Mouse (Mus musculus): ENCODE data around the gene Phf11b. TPM values are rescaled to one million over a fixed set of nuclear protein-coding genes. Genes with fewer than 3 reads are reported as not detected.
"Not testable (repeated sequence)": the region's sequence is repeated elsewhere in the genome, so short reads cannot be mapped to it uniquely, and the experiment has no call there.

The Phf11b gene
- total and polyA plus RNA-seq, 2 experiments from 2014 or later: 0.59 TPM; not detected in 1

- WGBS: 67% methylated on average over 3 of the region's 3 CpGs
- ATAC-seq: not testable (repeated sequence)
These were observed 10.7 kb downstream of the Phf11b start for GRCm38 (mm10) chr14:59330499-59330898.

GRCm38 (mm10) chr14:59319970-59320369, 21.2 kb downstream of the Phf11b start:
- H3K27ac ChIP-seq; H3K4me2 ChIP-seq (ENCODE audit: low read depth, low read length); H3K9me3 ChIP-seq (ENCODE audit: low read length); H3K9ac ChIP-seq (replicated peaks; ENCODE audit: low read length); H3K4me1 ChIP-seq (ENCODE audit: insufficient read depth, low read length); H3K4me3 ChIP-seq (ENCODE audit: low read length); H3K36me3 ChIP-seq (ENCODE audit: insufficient read depth, low read length); DNase-seq (ENCODE audit: low spot score); ATAC-seq; H3K27me3 ChIP-seq (ENCODE audit: insufficient read depth, low read length): not testable (repeated sequence)
- 83% methylated on average over 6 of the region's 6 CpGs for WGBS

More at GRCm38 (mm10) chr14:59330499-59330898, 10.7 kb downstream of the Phf11b start:
- DNase-seq (ENCODE audit: low spot score): peak; percentile 39
- not testable (repeated sequence) for H3K9me3 ChIP-seq (ENCODE audit: low read length); H3K27ac ChIP-seq; H3K27me3 ChIP-seq (ENCODE audit: insufficient read depth, low read length); H3K4me3 ChIP-seq (ENCODE audit: low read length); H3K4me1 ChIP-seq (ENCODE audit: insufficient read depth, low read length); H3K36me3 ChIP-seq (ENCODE audit: insufficient read depth, low read length); H3K4me2 ChIP-seq (ENCODE audit: low read depth, low read length); H3K9ac ChIP-seq (replicated peaks; ENCODE audit: low read length)
- peak; percentile 52 for TF ChIP-seq CTCF (IDR thresholded peaks at IDR 0.05; ENCODE audit: low read depth)

GRCm38 (mm10) chr14:59319036-59319435, 22.1 kb downstream of the Phf11b start:
- not testable (repeated sequence) for DNase-seq (ENCODE audit: low spot score); H3K27ac ChIP-seq; ATAC-seq; H3K36me3 ChIP-seq (ENCODE audit: insufficient read depth, low read length); H3K9ac ChIP-seq (replicated peaks; ENCODE audit: low read length); H3K9me3 ChIP-seq (ENCODE audit: low read length); H3K4me2 ChIP-seq (ENCODE audit: low read depth, low read length); H3K4me3 ChIP-seq (ENCODE audit: low read length); H3K27me3 ChIP-seq (ENCODE audit: insufficient read depth, low read length); H3K4me1 ChIP-seq (ENCODE audit: insufficient read depth, low read length)
- WGBS: 94% methylated on average over 3 of the region's 3 CpGs

- 58% methylated on average over 1 of the region's 1 CpGs for WGBS
- H3K27me3 ChIP-seq (ENCODE audit: insufficient read depth, low read length); H3K9me3 ChIP-seq (ENCODE audit: low read length); H3K27ac ChIP-seq; H3K36me3 ChIP-seq (ENCODE audit: insufficient read depth, low read length); ATAC-seq; H3K4me1 ChIP-seq (ENCODE audit: insufficient read depth, low read length); DNase-seq (ENCODE audit: low spot score); H3K4me2 ChIP-seq (ENCODE audit: low read depth, low read length); H3K4me3 ChIP-seq (ENCODE audit: low read length); H3K9ac ChIP-seq (replicated peaks; ENCODE audit: low read length): not testable (repeated sequence)
These were observed 43.8 kb downstream of the Phf11b start, which contains the start of gene Phf11a for GRCm38 (mm10) chr14:59297391-59297790. Gene Phf11a, minus strand, starts transcription at chr14:59297522.

GRCm38 (mm10) chr14:59291769-59292168, 49.4 kb downstream of the Phf11b start:
- not testable (repeated sequence) for H3K9me3 ChIP-seq (ENCODE audit: low read length); H3K4me1 ChIP-seq (ENCODE audit: insufficient read depth, low read length); H3K27ac ChIP-seq; H3K27me3 ChIP-seq (ENCODE audit: insufficient read depth, low read length); H3K4me2 ChIP-seq (ENCODE audit: low read depth, low read length); DNase-seq (ENCODE audit: low spot score); H3K36me3 ChIP-seq (ENCODE audit: insufficient read depth, low read length); H3K4me3 ChIP-seq (ENCODE audit: low read length); ATAC-seq; H3K9ac ChIP-seq (replicated peaks; ENCODE audit: low read length)

GRCm38 (mm10) chr14:59274961-59275360, 66.2 kb downstream of the Phf11b start:
- H3K4me1 ChIP-seq (ENCODE audit: insufficient read depth, low read length); H3K9ac ChIP-seq (replicated peaks; ENCODE audit: low read length); H3K27ac ChIP-seq; H3K4me2 ChIP-seq (ENCODE audit: low read depth, low read length); H3K9me3 ChIP-seq (ENCODE audit: low read length); ATAC-seq; H3K4me3 ChIP-seq (ENCODE audit: low read length); H3K36me3 ChIP-seq (ENCODE audit: insufficient read depth, low read length); DNase-seq (ENCODE audit: low spot score); H3K27me3 ChIP-seq (ENCODE audit: insufficient read depth, low read length): not testable (repeated sequence)
- WGBS: 93% methylated on average over 4 of the region's 4 CpGs

Other genes with a start within 250 kb of the Phf11b start
- gene 1700129C05Rik, start 198.5 kb downstream of the Phf11b start, total RNA-seq (2014; rRNA removed): not detected in 2 replicates
- not detected in 2 replicates for gene 1700129C05Rik, start 198.5 kb downstream of the Phf11b start, polyA plus RNA-seq (2015; fragmentation: Nextera tagmentation; extraction: Ambion mirVana)
- gene Gm5142, start 162.6 kb downstream of the Phf11b start, total RNA-seq (2014; rRNA removed): not detected in 2 replicates
- not detected in 2 replicates for gene Gm5142, start 162.6 kb downstream of the Phf11b start, polyA plus RNA-seq (2015; fragmentation: Nextera tagmentation; extraction: Ambion mirVana)
- gene Rcbtb1, start 140.1 kb downstream of the Phf11b start, total RNA-seq (2014; rRNA removed): 35.3 and 36.6 TPM in 2 replicates
- 30.6 and 30.9 TPM in 2 replicates for gene Rcbtb1, start 140.1 kb downstream of the Phf11b start, polyA plus RNA-seq (2015; fragmentation: Nextera tagmentation; extraction: Ambion mirVana)
- not detected in 2 replicates for gene Gm6904, start 81.1 kb downstream of the Phf11b start, total RNA-seq (2014; rRNA removed)
- not detected in 2 replicates for gene Gm6904, start 81.1 kb downstream of the Phf11b start, polyA plus RNA-seq (2015; fragmentation: Nextera tagmentation; extraction: Ambion mirVana)
- gene Phf11a, start 43.8 kb downstream of the Phf11b start, total RNA-seq (2014; rRNA removed): not detected in 2 replicates
- 0.14 TPM in 1 of 2 replicates, not detected in the other for gene Phf11a, start 43.8 kb downstream of the Phf11b start, polyA plus RNA-seq (2015; fragmentation: Nextera tagmentation; extraction: Ambion mirVana)
- gene Phf11d, start 24.1 kb upstream of the Phf11b start, total RNA-seq (2014; rRNA removed): 0.89 TPM in 1 of 2 replicates, not detected in the other
- gene Phf11d, start 24.1 kb upstream of the Phf11b start, polyA plus RNA-seq (2015; fragmentation: Nextera tagmentation; extraction: Ambion mirVana): 0.25 and 0.61 TPM in 2 replicates
- gene Phf11c, start 54.0 kb upstream of the Phf11b start, total RNA-seq (2014; rRNA removed): 0.05 and 0.32 TPM in 2 replicates
- 0.06 and 0.11 TPM in 2 replicates for gene Phf11c, start 54.0 kb upstream of the Phf11b start, polyA plus RNA-seq (2015; fragmentation: Nextera tagmentation; extraction: Ambion mirVana)
- 4.2 and 6.5 TPM in 2 replicates for gene Setdb2, start 99.5 kb upstream of the Phf11b start, total RNA-seq (2014; rRNA removed)
- gene Setdb2, start 99.5 kb upstream of the Phf11b start, polyA plus RNA-seq (2015; fragmentation: Nextera tagmentation; extraction: Ambion mirVana): 4.4 and 5.6 TPM in 2 replicates
- gene Cab39l, start 99.6 kb upstream of the Phf11b start, total RNA-seq (2014; rRNA removed): 16.9 and 22.1 TPM in 2 replicates
- 32.4 and 35.2 TPM in 2 replicates for gene Cab39l, start 99.6 kb upstream of the Phf11b start, polyA plus RNA-seq (2015; fragmentation: Nextera tagmentation; extraction: Ambion mirVana)